Mouse (Mus musculus) midbrain, postnatal 0 days (tissue): ENCODE data around the gene Ap5s1. TPM values are rescaled to one million over a fixed set of nuclear protein-coding genes. Genes with fewer than 3 reads are reported as not detected.
A peak's percentile ranks its signal among the peaks of the same experiment; 100 is the strongest.

Experiments
- ATAC-seq: fragments of 200-750 bp; cut with Nextera tagmentation; 2 replicates; pipeline ENCODE4 v1.8.0; 2017; ENCODE audit warnings: moderate number of reproducible peaks, mild to moderate bottlenecking, moderate TSS enrichment, moderate library complexity; ENCODE audit not compliant: low FRiP score
- DNase-seq: peaks from one replicate; pipeline ENCODE4 v3.0.0-alpha.2; 2015; ENCODE audit warnings: low spot score
- H3K27ac ChIP-seq: fragments of 300-500 bp; sonication (generic); 2 replicates; pipeline ENCODE4 v1.5.1; 2014; ENCODE audit warnings: low read depth, mild to moderate bottlenecking, low read length, mixed read lengths
- H3K27me3 ChIP-seq: fragments of 300-500 bp; sonication (generic); 2 replicates; pipeline ENCODE4 v1.6.1; 2014; ENCODE audit warnings: low read length, control low read depth, mixed read lengths; ENCODE audit not compliant: insufficient read depth
- H3K36me3 ChIP-seq: fragments of 300-500 bp; sonication (generic); 2 replicates; pipeline ENCODE4 v1.6.1; 2014; ENCODE audit warnings: low read length, control low read depth, mixed read lengths; ENCODE audit not compliant: insufficient read depth
- H3K4me1 ChIP-seq: fragments of 300-500 bp; sonication (generic); 2 replicates; pipeline ENCODE4 v1.6.1; 2014; ENCODE audit warnings: mild to moderate bottlenecking, control low read depth, antibody characterized with exemption, low read length, mixed read lengths; ENCODE audit not compliant: insufficient read depth
- H3K4me2 ChIP-seq: fragments of 300-500 bp; sonication (generic); 2 replicates; pipeline ENCODE4 v1.6.1; 2014; ENCODE audit warnings: low read depth, mild to moderate bottlenecking, low read length, mixed read lengths; ENCODE audit not compliant: poor library complexity, severe bottlenecking
- H3K4me3 ChIP-seq: fragments of 300-500 bp; sonication (generic); 2 replicates; pipeline ENCODE4 v1.5.1; 2014; ENCODE audit warnings: low read depth, mild to moderate bottlenecking, low read length, moderate library complexity
- H3K9ac ChIP-seq: fragments of 300-500 bp; sonication (generic); replicated peaks from 2 replicates; pipeline ENCODE4 v1.6.1; 2014; ENCODE audit warnings: mild to moderate bottlenecking, low read length, moderate library complexity, mixed read lengths; ENCODE audit not compliant: poor library complexity, severe bottlenecking
- H3K9me3 ChIP-seq: fragments of 300-500 bp; sonication (generic); 2 replicates; pipeline ENCODE4 v1.6.1; 2016; ENCODE audit warnings: low read length, control low read depth
- CTCF ChIP-seq: IDR thresholded peaks from 2 replicates; pipeline ENCODE4 v1.5.1; 2016; ENCODE audit warnings: antibody characterized with exemption, mild to moderate bottlenecking
- WGBS: fragments of 180-500 bp; shearing (Covaris S2); extraction: QIAGEN DNeasy Blood & Tissue Kit; methylation state at CpG from one replicate; pipeline ENCODE4 v1.1.7; 2014; 5-methylcytosine and 5-hydroxymethylcytosine counted together
- polyA plus RNA-seq: library from polyadenylated mRNA; unstranded; fragments of >200 nt; fragmentation: Nextera tagmentation; extraction: Ambion mirVana; gene quantifications from 2 replicates; pipeline ENCODE4 v1.2.1, GENCODE M21; 2015
- total RNA-seq: library from RNA; depleted of rRNA; stranded (reverse); fragments of >200 nt; gene quantifications from 2 replicates; pipeline ENCODE4 v1.2.3, GENCODE M21; 2014; rRNA removed

Gene Ap5s1
- total and polyA plus RNA-seq, 2 experiments from 2014 or later: 36.7 to 40.1 TPM

GRCm38 (mm10) chr2:131260544-131261307, 53.8 kb downstream of the Ap5s1 start:
- no peak overlapping the region for H3K4me2 ChIP-seq
- H3K36me3 ChIP-seq: no peaks in the 10 kb centered on the region
- H3K9ac ChIP-seq: no peak overlapping the region
- 57% methylated on average over 9 of the region's 9 CpGs for WGBS
- no peaks in the 10 kb centered on the region for H3K27me3 ChIP-seq
- no peak overlapping the region for H3K4me3 ChIP-seq
- no peak for DNase-seq
- no peak for ATAC-seq
- no peaks in the 10 kb centered on the region for H3K9me3 ChIP-seq
- peaks cover 4% of the 10 kb centered on the region for H3K4me1 ChIP-seq
- TF ChIP-seq CTCF: no peak
- H3K27ac ChIP-seq: no peak overlapping the region

GRCm38 (mm10) chr2:131261481-131262212, 54.8 kb downstream of the Ap5s1 start:
- WGBS: 0% methylated on average over 10 of the region's 10 CpGs
- TF ChIP-seq CTCF: no peak
- DNase-seq (no peak), ATAC-seq (peak; percentile 83)
- Histone ChIP-seq H3K4me3 (peak overlapping the region; percentile 75), H3K9ac (peak overlapping the region; percentile 44), H3K36me3 (no peaks in the 10 kb centered on the region), H3K4me1 (peaks cover 4% of the 10 kb centered on the region), H3K4me2 (peak overlapping the region; percentile 66), H3K27ac (peak overlapping the region; percentile 92), H3K9me3 (no peaks in the 10 kb centered on the region), H3K27me3 (no peaks in the 10 kb centered on the region)

- peak; percentile 100 for ATAC-seq
- no peaks in the 10 kb centered on the region for H3K27me3 ChIP-seq
- peak; percentile 99 for DNase-seq
- H3K4me1 ChIP-seq: peaks cover 4% of the 10 kb centered on the region
- peak within 1 kb of the TSS; percentile 79 for H3K9ac ChIP-seq
- peak within 1 kb of the TSS; percentile 98 for H3K27ac ChIP-seq
- peak within 1 kb of the TSS; percentile 75 for H3K4me3 ChIP-seq
- H3K36me3 ChIP-seq: no peaks in the 10 kb centered on the region
- no peaks in the 10 kb centered on the region for H3K9me3 ChIP-seq
- peak within 1 kb of the TSS; percentile 79 for H3K4me2 ChIP-seq
- peak; percentile 61 for TF ChIP-seq CTCF
- WGBS: under 1% methylated on average over 37 of the region's 49 CpGs
These were observed 55.4 kb downstream of the Ap5s1 start, which contains the start of gene Pank2 for GRCm38 (mm10) chr2:131262213-131262672. Gene Pank2 (plus strand): TSS chr2:131262495.

Other genes with a start within 250 kb of the Ap5s1 start
- gene Gfra4, start 164.0 kb upstream of the Ap5s1 start, total RNA-seq: 56.3 and 68.6 TPM in 2 replicates
- 57.9 and 62.2 TPM in 2 replicates for gene Gfra4, start 164.0 kb upstream of the Ap5s1 start, polyA plus RNA-seq
- 0.57 and 1.4 TPM in 2 replicates for gene Adam33, start 143.3 kb upstream of the Ap5s1 start, total RNA-seq
- gene Adam33, start 143.3 kb upstream of the Ap5s1 start, polyA plus RNA-seq: 2.1 TPM in 2 replicates
- 1.4 and 1.9 TPM in 2 replicates for gene Siglec1, start 120.3 kb upstream of the Ap5s1 start, total RNA-seq
- 0.22 and 0.27 TPM in 2 replicates for gene Siglec1, start 120.3 kb upstream of the Ap5s1 start, polyA plus RNA-seq
- gene Hspa12b, start 79.8 kb upstream of the Ap5s1 start, total RNA-seq: 10.1 and 11.1 TPM in 2 replicates
- 2.9 and 3.2 TPM in 2 replicates for gene Hspa12b, start 79.8 kb upstream of the Ap5s1 start, polyA plus RNA-seq
- gene Gm11037, start 73.6 kb upstream of the Ap5s1 start, total RNA-seq: not detected in 2 replicates
- gene Gm11037, start 73.6 kb upstream of the Ap5s1 start, polyA plus RNA-seq: not detected in 2 replicates
- gene 1700037H04Rik, start 47.0 kb upstream of the Ap5s1 start, total RNA-seq: 44.8 and 89.5 TPM in 2 replicates
- 59.1 and 60.4 TPM in 2 replicates for gene 1700037H04Rik, start 47.0 kb upstream of the Ap5s1 start, polyA plus RNA-seq
- gene Cenpb, start 27.0 kb upstream of the Ap5s1 start, total RNA-seq: 98.2 and 103 TPM in 2 replicates
- 11.7 and 13.1 TPM in 2 replicates for gene Cenpb, start 27.0 kb upstream of the Ap5s1 start, polyA plus RNA-seq
- gene Cdc25b, start 20.1 kb upstream of the Ap5s1 start, total RNA-seq: 10.0 and 13.1 TPM in 2 replicates
- 14.0 and 15.1 TPM in 2 replicates for gene Cdc25b, start 20.1 kb upstream of the Ap5s1 start, polyA plus RNA-seq
- gene Spef1, start 19.8 kb upstream of the Ap5s1 start, total RNA-seq: 19.3 and 27.5 TPM in 2 replicates
- 9.5 and 10.2 TPM in 2 replicates for gene Spef1, start 19.8 kb upstream of the Ap5s1 start, polyA plus RNA-seq
- gene Mavs, start 27.0 kb downstream of the Ap5s1 start, total RNA-seq: 6.3 and 10.9 TPM in 2 replicates
- gene Mavs, start 27.0 kb downstream of the Ap5s1 start, polyA plus RNA-seq: 4.0 and 5.0 TPM in 2 replicates
- gene Pank2, start 55.4 kb downstream of the Ap5s1 start, total RNA-seq: 36.7 and 41.8 TPM in 2 replicates
- gene Pank2, start 55.4 kb downstream of the Ap5s1 start, polyA plus RNA-seq: 24.0 and 30.8 TPM in 2 replicates
- gene Rnf24, start 145.8 kb downstream of the Ap5s1 start, total RNA-seq: 26.3 and 29.4 TPM in 2 replicates
- 10.6 and 11.1 TPM in 2 replicates for gene Rnf24, start 145.8 kb downstream of the Ap5s1 start, polyA plus RNA-seq